Comparison of ENCODE assay signal across 28 mouse cellular contexts in genomic region chr5:20197395-20197794, GRCm38 (mm10).
A peak's percentile ranks its signal among the peaks of the same experiment; 100 is the strongest.
DNase-seq lines count a peak whose midpoint lies in the region; ATAC-seq and TF ChIP-seq lines count a peak whose summit lies in the region.
"Had no signal": no experiment of that assay in that cellular context is flagged by ENCODE, and none has a peak within 500 bp of the region (broad histone marks: within the 10 kb centered on the region; RNA-seq: fewer than 3 reads in every experiment).

No protein-coding gene starts in this region.

- H3K27me3 ChIP-seq in lung, embryonic 15.5 days: no peaks in the 10 kb centered on the region
- no peaks in the 10 kb centered on the region for H3K27me3 ChIP-seq in neural tube, embryonic 11.5 days (ENCODE audit: control insufficient read depth, insufficient read depth, low read length)
- H3K27me3 ChIP-seq in neural tube, embryonic 12.5 days (replicated peaks): no peaks in the 10 kb centered on the region
- no peaks in the 10 kb centered on the region for H3K27me3 ChIP-seq in forebrain, embryonic 15.5 days
- H3K27me3 ChIP-seq: forebrain, embryonic 13.5 days; heart, embryonic 15.5 days; midbrain, embryonic 13.5 days had no signal

- H3K36me3 ChIP-seq in lung, embryonic 15.5 days: no peaks in the 10 kb centered on the region
- no peaks in the 10 kb centered on the region for H3K36me3 ChIP-seq in neural tube, embryonic 11.5 days (ENCODE audit: control insufficient read depth, insufficient read depth, low read length)
- no peaks in the 10 kb centered on the region for H3K36me3 ChIP-seq in neural tube, embryonic 12.5 days
- H3K36me3 ChIP-seq in forebrain, embryonic 15.5 days: no peaks in the 10 kb centered on the region
- H3K36me3 ChIP-seq: heart, embryonic 10.5 days; heart, embryonic 15.5 days; midbrain, embryonic 13.5 days had no signal

- no peak overlapping the region for H3K9ac ChIP-seq in lung, embryonic 15.5 days
- H3K9ac ChIP-seq in neural tube, embryonic 11.5 days (ENCODE audit: low read length): no peak overlapping the region
- no peak overlapping the region for H3K9ac ChIP-seq in neural tube, embryonic 12.5 days
- H3K9ac ChIP-seq in forebrain, embryonic 15.5 days (replicated peaks): no peak overlapping the region
- H3K9ac ChIP-seq: forebrain, embryonic 13.5 days; heart, embryonic 15.5 days; liver, embryonic 14.5 days; midbrain, embryonic 13.5 days had no signal

- H3K4me3 ChIP-seq in lung, embryonic 15.5 days: no peak overlapping the region
- H3K4me3 ChIP-seq in lung, adult 2 months (replicated peaks; ENCODE audit: extremely low read depth, low read depth, low read length): no peak overlapping the region
- H3K4me3 ChIP-seq in neural tube, embryonic 11.5 days (ENCODE audit: low read depth, low read length): no peak overlapping the region
- no peak overlapping the region for H3K4me3 ChIP-seq in neural tube, embryonic 12.5 days
- no peak overlapping the region for H3K4me3 ChIP-seq in forebrain, embryonic 15.5 days
- H3K4me3 ChIP-seq: forebrain, embryonic 13.5 days; heart, embryonic 10.5 days; heart, embryonic 15.5 days; midbrain, embryonic 13.5 days had no signal

- H3K4me2 ChIP-seq in lung, embryonic 15.5 days: 0 out of 2 replicates have a peak overlapping the region, but pooled peaks have one; percentile 13
- no peak overlapping the region for H3K4me2 ChIP-seq in neural tube, embryonic 11.5 days (ENCODE audit: low read depth)
- H3K4me2 ChIP-seq in neural tube, embryonic 12.5 days (replicated peaks): no peak overlapping the region
- H3K4me2 ChIP-seq in forebrain, embryonic 15.5 days (replicated peaks): no peak overlapping the region
- H3K4me2 ChIP-seq: forebrain, embryonic 13.5 days; heart, embryonic 15.5 days; midbrain, embryonic 13.5 days had no signal

- TF ChIP-seq POLR2A in lung, adult 2 months (IDR thresholded peaks at IDR 0.05; ENCODE audit: borderline replicate concordance, extremely low read depth, low read depth, low read length): no peak

- H3K9me3 ChIP-seq in lung, embryonic 15.5 days: no peaks in the 10 kb centered on the region
- H3K9me3 ChIP-seq in neural tube, embryonic 11.5 days (ENCODE audit: control insufficient read depth, low read length): no peaks in the 10 kb centered on the region
- H3K9me3 ChIP-seq in neural tube, embryonic 12.5 days: no peaks in the 10 kb centered on the region
- no peaks in the 10 kb centered on the region for H3K9me3 ChIP-seq in forebrain, embryonic 15.5 days
- H3K9me3 ChIP-seq: forebrain, embryonic 13.5 days; heart, embryonic 10.5 days; heart, embryonic 15.5 days; midbrain, embryonic 13.5 days had no signal

- no peak for ATAC-seq in lung, embryonic 15.5 days (ENCODE audit: borderline replicate concordance, extremely low read depth, low FRiP score, low TSS enrichment)
- peak; percentile 67 for ATAC-seq in neural tube, embryonic 11.5 days (ENCODE audit: insufficient read depth, low FRiP score, low TSS enrichment)
- peak; percentile 79 for ATAC-seq in neural tube, embryonic 12.5 days (ENCODE audit: low FRiP score, low read depth)
- ATAC-seq in forebrain, embryonic 15.5 days (replicated peaks): no peak
- ATAC-seq: activated CD4-positive, CD25-positive, alpha-beta regulatory T cell, adult 4 months; intestine, embryonic 16.5 days had no signal

- no peak for DNase-seq in lung, adult 2 months
- peak; percentile 31 for DNase-seq in neural tube, embryonic 11.5 days (ENCODE audit: low spot score)
- DNase-seq in neural tube, embryonic 10.5 days (ENCODE audit: extremely low spot score, low spot score): no peak
- no peak for DNase-seq in adrenal gland, adult 8-10 months
- DNase-seq: adrenal gland, adult 2 months; B cell, adult 2 months; cerebellum, adult 8-10 months; gastrocnemius, postnatal 14 days; heart, adult 11 months; kidney, adult 8-10 months; kidney, postnatal 4 days; liver; lung, postnatal 10 days; right cerebral cortex, adult 18-20 months; spleen, adult 18-20 months; thymus, adult 18-20 months; thymus, postnatal 25 days had no signal

- 49% methylated on average over 9 of the region's 9 CpGs for WGBS in lung, embryonic 15.5 days
- 53% methylated on average over 9 of the region's 9 CpGs for WGBS in lung, adult 2 months
- 71% methylated on average over 9 of the region's 9 CpGs for WGBS in neural tube, embryonic 11.5 days
- 61% methylated on average over 9 of the region's 9 CpGs for WGBS in neural tube, embryonic 12.5 days
- 83% methylated on average over 9 of the region's 9 CpGs for WGBS in forebrain, embryonic 15.5 days

- no peak overlapping the region for H3K27ac ChIP-seq in lung, embryonic 15.5 days
- peak overlapping the region; percentile 53; the same call in 1 of the 2 replicates for H3K27ac ChIP-seq in neural tube, embryonic 11.5 days (ENCODE audit: low read depth, low read length)
- no peak overlapping the region for H3K27ac ChIP-seq in neural tube, embryonic 12.5 days
- H3K27ac ChIP-seq in forebrain, embryonic 15.5 days (replicated peaks): no peak overlapping the region
- H3K27ac ChIP-seq: heart, embryonic 10.5 days; heart, embryonic 15.5 days; kidney, postnatal 0 days; liver, embryonic 14.5 days had no signal

- H3K4me1 ChIP-seq in lung, embryonic 15.5 days: no peaks in the 10 kb centered on the region
- no peaks in the 10 kb centered on the region for H3K4me1 ChIP-seq in lung, adult 2 months (ENCODE audit: control insufficient read depth, insufficient read depth, low read length)
- H3K4me1 ChIP-seq in neural tube, embryonic 11.5 days (ENCODE audit: control insufficient read depth, insufficient read depth, low read length): 0 out of 2 replicates have a peak, but pooled peaks cover 2% of the 10 kb centered on the region
- H3K4me1 ChIP-seq in neural tube, embryonic 12.5 days: peaks cover 13% of the 10 kb centered on the region
- peaks cover 10% of the 10 kb centered on the region for H3K4me1 ChIP-seq in forebrain, embryonic 15.5 days
- H3K4me1 ChIP-seq: heart, embryonic 10.5 days; heart, embryonic 15.5 days had no signal

- no peak for TF ChIP-seq CTCF in lung, adult 2 months (IDR thresholded peaks at IDR 0.05; ENCODE audit: insufficient read depth, low read length)

Comparison
In these comparisons a context has a peak if more than half of its experiments do, and no peak if none do; other contexts are left out.
1. ATAC-seq: peak in neural tube, embryonic 11.5 days (single experiment) and neural tube, embryonic 12.5 days (single experiment); none in lung, embryonic 15.5 days (single experiment) and forebrain, embryonic 15.5 days (single experiment).